Mouse (Mus musculus) liver, embryonic 14.5 days (tissue): ENCODE measurements around the gene Dhx57. TPM values are rescaled to one million over a fixed set of nuclear protein-coding genes. Genes with fewer than 3 reads are reported as not detected.

ENCODE experiments used
- ATAC-seq: fragments of 200-750 bp; cut with Nextera tagmentation; 2 replicates; pipeline ENCODE4 v1.8.0; 2017; ENCODE audit warnings: moderate number of reproducible peaks, mild to moderate bottlenecking, moderate library complexity; ENCODE audit not compliant: insufficient read depth
- DNase-seq, 3 experiments: peaks; one replicate each; pipeline ENCODE4 v3.0.0-alpha.2; 2012 to 2013; ENCODE audit warnings: low read depth in 3 of 3, low spot score in 3 of 3
- H3K27ac ChIP-seq: fragments of 300-500 bp; sonication (generic); 2 replicates; pipeline ENCODE4 v1.5.1; 2014; ENCODE audit warnings: moderate library complexity, mild to moderate bottlenecking, control low read depth, inconsistent platforms
- H3K27me3 ChIP-seq: fragments of 300-500 bp; sonication (generic); 2 replicates; pipeline ENCODE4 v1.6.1; 2014; ENCODE audit warnings: mild to moderate bottlenecking, low read length, moderate library complexity; ENCODE audit not compliant: control insufficient read depth, insufficient read depth
- H3K36me3 ChIP-seq: fragments of 300-500 bp; sonication (generic); replicated peaks from 2 replicates; pipeline ENCODE4 v1.6.1; 2014; ENCODE audit warnings: low read depth; ENCODE audit not compliant: control insufficient read depth, insufficient read depth
- H3K4me1 ChIP-seq, 2 experiments: fragments of 200-500 bp in 1 of 2; fragments of 300-500 bp in 1 of 2; sonication (generic) in 1 of 2; replicated peaks; 2 replicates each; pipeline ENCODE4 v1.6.1; 2012 to 2014; ENCODE audit warnings: antibody characterized with exemption in 1 of 2, inconsistent platforms in 1 of 2, low read length in 1 of 2; ENCODE audit not compliant: control insufficient read depth in 2 of 2, insufficient read depth in 2 of 2
- H3K4me2 ChIP-seq: fragments of 300-500 bp; sonication (generic); 2 replicates; pipeline ENCODE4 v1.6.1; 2014; ENCODE audit warnings: low read depth, mild to moderate bottlenecking, control low read depth, moderate library complexity
- H3K4me3 ChIP-seq, 2 experiments: fragments of 200-500 bp in 1 of 2; fragments of 300-500 bp in 1 of 2; sonication (generic) in 1 of 2; 2 replicates each; pipeline ENCODE4 v1.5.1; 2012 to 2014; ENCODE audit warnings: low read depth in 2 of 2, low read length in 2 of 2, mild to moderate bottlenecking in 2 of 2, control low read depth in 1 of 2, inconsistent platforms in 1 of 2, moderate library complexity in 1 of 2; ENCODE audit not compliant: insufficient read depth in 1 of 2
- H3K9ac ChIP-seq: fragments of 300-500 bp; sonication (generic); replicated peaks from 2 replicates; pipeline ENCODE4 v1.6.1; 2014; ENCODE audit warnings: mild to moderate bottlenecking, control low read depth, moderate library complexity
- H3K9me3 ChIP-seq: fragments of 300-500 bp; sonication (generic); 2 replicates; pipeline ENCODE4 v1.6.1; 2016; ENCODE audit warnings: low read length, mixed read lengths; ENCODE audit not compliant: control insufficient read depth
- CTCF ChIP-seq: IDR thresholded peaks from 2 replicates; pipeline ENCODE4 v1.5.1; 2016; ENCODE audit warnings: antibody characterized with exemption, low read depth, control low read depth
- EP300 ChIP-seq: IDR thresholded peaks from 2 replicates; pipeline ENCODE4 v1.6.1; 2016; ENCODE audit warnings: antibody characterized with exemption, low read depth
- WGBS: fragments of 180-500 bp; shearing (Covaris S2); extraction: QIAGEN DNeasy Blood & Tissue Kit; methylation state at CpG from one replicate; pipeline ENCODE4 v1.1.7; 2014; ENCODE audit not compliant: insufficient replicate concordance; 5-methylcytosine and 5-hydroxymethylcytosine counted together
- polyA plus RNA-seq, 2 experiments: library from polyadenylated mRNA; depleted of rRNA in 1 of 2; stranded (reverse) in 1 of 2; unstranded in 1 of 2; fragments of >200 nt; fragmentation: Nextera tagmentation in 1 of 2; extraction: Ambion mirVana in 1 of 2; gene quantifications; 2 replicates each; pipeline versions ENCODE4 v1.2.1 to v1.2.3; 2012 to 2014

Dhx57 gene
- polyA plus RNA-seq, 2 experiments: 2.8 to 5.1 TPM

DNA sequence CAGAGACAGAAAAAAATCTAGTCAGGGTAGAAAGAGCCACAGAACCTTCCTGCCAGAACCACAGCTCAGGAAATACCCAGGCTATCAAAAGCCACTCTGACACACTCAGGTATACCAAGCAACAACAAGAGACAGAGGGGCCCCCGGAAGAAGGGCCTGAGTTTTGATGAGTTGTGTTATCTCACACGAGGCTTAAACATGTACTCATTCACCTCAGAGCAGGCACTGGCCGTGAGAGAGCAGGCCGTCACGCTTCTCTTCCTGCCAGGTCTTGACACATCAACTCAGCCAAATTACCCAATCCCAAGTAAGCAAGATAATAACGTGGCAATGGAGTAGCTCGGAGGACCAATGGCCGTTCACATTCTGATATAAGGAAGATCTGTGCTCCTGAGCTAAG is 33.4 kb upstream of the Dhx57 start:
- ATAC-seq (no peak), DNase-seq (no peak)
- no peak overlapping the region for H3K27ac ChIP-seq
- no peak overlapping the region for H3K9ac ChIP-seq
- no peaks in the 10 kb centered on the region for H3K9me3 ChIP-seq
- no peak overlapping the region for H3K4me2 ChIP-seq
- no peaks in the 10 kb centered on the region for H3K36me3 ChIP-seq
- no peaks in the 10 kb centered on the region for H3K27me3 ChIP-seq
- WGBS: 24% methylated on average over 8 of the region's 8 CpGs
- no peak overlapping the region for H3K4me3 ChIP-seq
- TF ChIP-seq EP300 (no peak), CTCF (no peak)
- no peaks in the 10 kb centered on the region for H3K4me1 ChIP-seq

DNA sequence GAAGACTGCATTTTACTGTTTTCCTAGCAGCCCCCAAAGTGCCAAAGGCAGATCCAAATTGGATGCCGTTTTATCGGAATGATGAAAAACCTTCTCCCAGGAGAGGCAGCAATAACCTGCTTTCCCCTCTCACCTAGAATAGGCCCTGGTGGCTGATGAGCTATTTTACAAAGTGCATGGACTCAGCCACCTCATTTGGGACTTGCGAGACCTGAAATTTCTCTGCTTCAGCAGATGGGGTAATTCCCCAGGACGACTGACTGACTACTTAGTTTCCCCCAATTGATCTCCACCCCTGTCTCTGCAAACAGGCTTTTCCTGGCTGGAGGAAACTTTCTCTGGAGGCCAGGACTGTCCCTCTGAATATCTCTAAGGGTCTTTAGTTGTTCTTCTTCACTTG is 32.7 kb upstream of the Dhx57 start:
- TF ChIP-seq CTCF (no peak), EP300 (no peak)
- DNase-seq (no peak), ATAC-seq (no peak)
- 64% methylated on average over 4 of the region's 4 CpGs for WGBS
- H3K9me3 ChIP-seq: no peaks in the 10 kb centered on the region
- no peaks in the 10 kb centered on the region for H3K4me1 ChIP-seq
- no peak overlapping the region for H3K4me2 ChIP-seq
- no peak overlapping the region for H3K9ac ChIP-seq
- no peak overlapping the region for H3K4me3 ChIP-seq
- no peaks in the 10 kb centered on the region for H3K27me3 ChIP-seq
- no peaks in the 10 kb centered on the region for H3K36me3 ChIP-seq
- no peak overlapping the region for H3K27ac ChIP-seq

DNA sequence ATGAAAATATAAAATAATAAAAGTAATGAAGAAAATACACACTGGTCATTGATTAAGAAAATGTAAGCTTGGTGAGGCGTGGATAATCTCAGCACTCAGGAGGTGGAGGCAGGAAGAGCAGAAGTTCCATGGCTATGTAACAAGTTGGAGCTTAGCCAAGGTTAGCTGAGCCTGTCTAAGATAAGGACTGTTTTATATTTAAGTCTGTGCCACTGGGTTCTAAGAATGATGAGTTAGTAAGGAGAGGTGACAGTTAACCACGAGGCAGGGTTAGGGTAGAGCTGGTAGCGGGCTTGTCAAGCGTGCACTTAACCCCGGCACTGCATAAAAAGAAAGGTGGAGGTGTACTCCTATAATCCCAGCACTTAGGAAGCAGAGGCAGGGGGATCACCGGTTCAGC is 32.0 kb upstream of the Dhx57 start:
- Histone ChIP-seq H3K27me3 (no peaks in the 10 kb centered on the region), H3K9ac (no peak overlapping the region), H3K4me1 (no peaks in the 10 kb centered on the region), H3K4me3 (no peak overlapping the region), H3K9me3 (no peaks in the 10 kb centered on the region), H3K27ac (no peak overlapping the region), H3K36me3 (no peaks in the 10 kb centered on the region), H3K4me2 (no peak overlapping the region)
- no peak for ATAC-seq
- no peak for TF ChIP-seq EP300
- DNase-seq: no peak
- WGBS: 59% methylated on average over 6 of the region's 6 CpGs

DNA sequence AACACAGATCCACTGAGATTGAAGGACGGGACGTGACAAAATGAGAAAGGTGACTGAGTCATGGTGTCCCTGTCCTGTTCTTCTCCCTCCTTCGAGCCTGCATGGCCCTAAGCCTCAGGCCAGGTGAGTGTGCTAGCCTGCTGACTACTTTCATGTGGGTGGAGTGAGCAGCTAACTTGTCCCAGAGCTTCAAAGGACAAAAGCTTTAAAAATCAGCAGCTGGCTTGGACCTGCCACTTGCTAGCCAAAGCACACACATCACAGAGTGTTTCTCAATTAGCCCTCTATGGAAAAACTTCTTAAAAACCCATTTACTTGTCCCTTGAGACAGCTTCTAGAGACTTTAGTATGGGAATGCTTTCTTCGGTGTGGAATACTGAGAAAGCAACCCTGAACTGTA is 22.1 kb upstream of the Dhx57 start:
- Histone ChIP-seq H3K36me3 (no peaks in the 10 kb centered on the region), H3K4me3 (no peak overlapping the region), H3K27me3 (no peaks in the 10 kb centered on the region; the same call in 1 of the 2 replicates), H3K4me1 (no peaks in the 10 kb centered on the region), H3K9me3 (no peaks in the 10 kb centered on the region), H3K27ac (no peak overlapping the region), H3K9ac (no peak overlapping the region), H3K4me2 (no peak overlapping the region)
- TF ChIP-seq CTCF (no peak), EP300 (no peak)
- no peak for ATAC-seq
- DNase-seq: no peak
- 57% methylated on average over 4 of the region's 4 CpGs for WGBS

DNA sequence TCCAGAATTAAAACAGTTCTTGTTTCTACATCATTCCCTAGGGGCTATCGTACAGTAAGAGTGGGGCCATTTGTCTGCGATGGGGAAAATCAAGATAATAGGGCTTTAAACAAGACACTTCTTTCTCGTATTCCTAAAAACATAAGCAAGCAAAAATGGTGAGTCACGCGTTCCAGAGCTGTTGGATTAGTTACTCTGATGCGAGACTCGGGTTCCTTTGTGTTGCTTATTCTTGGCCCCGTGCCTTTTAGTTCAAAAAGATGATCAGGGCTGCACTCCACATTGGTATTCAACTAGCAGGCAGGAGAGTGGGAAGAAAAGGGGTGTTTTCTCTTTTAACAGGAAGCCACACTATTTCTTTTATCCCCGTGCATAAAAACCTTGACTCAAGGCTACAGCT is 21.5 kb upstream of the Dhx57 start:
- Histone ChIP-seq H3K4me2 (no peak overlapping the region), H3K4me1 (no peaks in the 10 kb centered on the region), H3K4me3 (no peak overlapping the region), H3K27me3 (no peaks in the 10 kb centered on the region; the same call in 1 of the 2 replicates), H3K9me3 (no peaks in the 10 kb centered on the region), H3K9ac (no peak overlapping the region), H3K27ac (no peak overlapping the region), H3K36me3 (no peaks in the 10 kb centered on the region)
- ATAC-seq (no peak), DNase-seq (no peak)
- no peak for TF ChIP-seq EP300
- TF ChIP-seq CTCF: no peak
- WGBS: 69% methylated on average over 9 of the region's 9 CpGs
